Mouse (Mus musculus): ENCODE measurements around the gene Eif2b3. TPM values are rescaled to one million over a fixed set of nuclear protein-coding genes. Genes with fewer than 3 reads are reported as not detected.
A peak's percentile ranks its signal among the peaks of the same experiment; 100 is the strongest.

Eif2b3 gene
- polyA plus RNA-seq, 1 experiment from 2014 or later: 41.0 TPM

GRCm38 (mm10) chr4:117013596-117013995 lies 5.6 kb upstream of the Eif2b3 start:
- Histone ChIP-seq H3K4me2 (ENCODE audit: low read length) (no peak overlapping the region), H3K36me3 (ENCODE audit: insufficient read depth, low read length) (no peaks in the 10 kb centered on the region), H3K27me3 (ENCODE audit: insufficient read depth, low read length) (no peaks in the 10 kb centered on the region), H3K9ac (ENCODE audit: low read depth, low read length) (no peak overlapping the region), H3K9me3 (replicated peaks; ENCODE audit: low read length) (no peaks in the 10 kb centered on the region), H3K4me1 (replicated peaks; ENCODE audit: insufficient read depth, low read length) (no peaks in the 10 kb centered on the region), H3K27ac (no peak overlapping the region), H3K4me3 (replicated peaks; ENCODE audit: low read depth, low read length) (no peak overlapping the region)
- ATAC-seq (replicated peaks; ENCODE audit: low FRiP score, low read depth) (no peak), DNase-seq (ENCODE audit: low spot score) (no peak)
- WGBS: 88% methylated on average over 6 of the region's 6 CpGs
- no peak for TF ChIP-seq CTCF (IDR thresholded peaks at IDR 0.05; ENCODE audit: low read depth)

DNA sequence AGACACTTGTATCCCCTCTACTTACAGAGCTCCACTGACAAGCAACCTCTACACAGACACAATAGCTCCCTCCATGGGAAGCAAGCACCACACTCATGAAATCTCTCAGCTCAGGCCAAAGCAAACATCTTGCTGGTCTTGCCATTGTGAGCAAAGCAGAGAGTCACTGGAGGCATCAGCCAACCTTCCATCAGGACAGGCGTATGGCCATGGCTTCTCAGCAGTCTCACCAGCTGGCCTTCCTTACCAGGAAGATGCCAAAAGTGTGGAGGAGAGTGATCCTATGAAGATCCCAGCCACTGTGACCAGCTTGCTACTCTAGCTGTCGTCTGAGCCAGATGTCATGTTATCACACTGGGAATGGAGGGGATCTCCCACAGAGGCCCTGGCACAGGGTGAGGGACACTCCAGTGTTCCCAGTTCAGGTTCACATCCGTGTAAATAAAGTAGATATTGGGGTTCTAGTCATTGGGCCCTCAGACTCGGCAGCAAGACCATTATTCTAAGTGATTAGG lies 4.2 kb upstream of the Eif2b3 start:
- WGBS: 62% methylated on average over 4 of the region's 4 CpGs
- no peak for TF ChIP-seq CTCF (IDR thresholded peaks at IDR 0.05; ENCODE audit: low read depth)
- ATAC-seq (replicated peaks; ENCODE audit: low FRiP score, low read depth): no peak

GRCm38 (mm10) chr4:117017738-117018137 lies 1.5 kb upstream of the Eif2b3 start:
- ATAC-seq (replicated peaks; ENCODE audit: low FRiP score, low read depth) (no peak), DNase-seq (ENCODE audit: low spot score) (peak; percentile 35)
- H3K27me3 ChIP-seq (ENCODE audit: insufficient read depth, low read length): no peaks in the 10 kb centered on the region
- peaks cover 8% of the 10 kb centered on the region; the same call in 1 of the 2 replicates for H3K4me1 ChIP-seq (replicated peaks; ENCODE audit: insufficient read depth, low read length)
- 73% methylated on average over 2 of the region's 2 CpGs for whole genome bisulfite sequencing
- peak; percentile 15; the same call in 1 of the 2 replicates for TF ChIP-seq CTCF (IDR thresholded peaks at IDR 0.05; ENCODE audit: low read depth)
- H3K27ac ChIP-seq: no peak overlapping the region
- no peak overlapping the region for H3K4me2 ChIP-seq (ENCODE audit: low read length)
- H3K4me3 ChIP-seq (replicated peaks; ENCODE audit: low read depth, low read length): no peak overlapping the region
- no peaks in the 10 kb centered on the region for H3K9me3 ChIP-seq (replicated peaks; ENCODE audit: low read length)
- H3K9ac ChIP-seq (ENCODE audit: low read depth, low read length): no peak overlapping the region
- 0 out of 2 replicates have a peak, but pooled peaks cover 5% of the 10 kb centered on the region for H3K36me3 ChIP-seq (ENCODE audit: insufficient read depth, low read length)

More for the DNA sequence above, 4.2 kb upstream of the Eif2b3 start:
- H3K4me2 ChIP-seq (ENCODE audit: low read length): no peak overlapping the region
- H3K4me3 ChIP-seq (replicated peaks; ENCODE audit: low read depth, low read length): no peak overlapping the region
- no peak for DNase-seq (ENCODE audit: low spot score)
- no peaks in the 10 kb centered on the region for H3K27me3 ChIP-seq (ENCODE audit: insufficient read depth, low read length)
- no peaks in the 10 kb centered on the region for H3K36me3 ChIP-seq (ENCODE audit: insufficient read depth, low read length)
- no peak overlapping the region for H3K27ac ChIP-seq
- H3K4me1 ChIP-seq (replicated peaks; ENCODE audit: insufficient read depth, low read length): peaks cover under 1% of the 10 kb centered on the region; the same call in 1 of the 2 replicates
- H3K9me3 ChIP-seq (replicated peaks; ENCODE audit: low read length): no peaks in the 10 kb centered on the region
- H3K9ac ChIP-seq (ENCODE audit: low read depth, low read length): no peak overlapping the region

- no peak overlapping the region for H3K4me3 ChIP-seq (replicated peaks; ENCODE audit: low read depth, low read length)
- peaks cover 8% of the 10 kb centered on the region; the same call in 1 of the 2 replicates for H3K4me1 ChIP-seq (replicated peaks; ENCODE audit: insufficient read depth, low read length)
- no peaks in the 10 kb centered on the region for H3K9me3 ChIP-seq (replicated peaks; ENCODE audit: low read length)
- WGBS: 88% methylated on average over 7 of the region's 7 CpGs
- no peaks in the 10 kb centered on the region for H3K27me3 ChIP-seq (ENCODE audit: insufficient read depth, low read length)
- DNase-seq (ENCODE audit: low spot score) (no peak), ATAC-seq (replicated peaks; ENCODE audit: low FRiP score, low read depth) (no peak)
- H3K27ac ChIP-seq: no peak overlapping the region
- no peak overlapping the region for H3K9ac ChIP-seq (ENCODE audit: low read depth, low read length)
- H3K36me3 ChIP-seq (ENCODE audit: insufficient read depth, low read length): 0 out of 2 replicates have a peak, but pooled peaks cover 5% of the 10 kb centered on the region
- H3K4me2 ChIP-seq (ENCODE audit: low read length): no peak overlapping the region
- no peak for TF ChIP-seq CTCF (IDR thresholded peaks at IDR 0.05; ENCODE audit: low read depth)
Observed at GRCm38 (mm10) chr4:117018327-117018726, 875 bp upstream of the Eif2b3 start.

DNA sequence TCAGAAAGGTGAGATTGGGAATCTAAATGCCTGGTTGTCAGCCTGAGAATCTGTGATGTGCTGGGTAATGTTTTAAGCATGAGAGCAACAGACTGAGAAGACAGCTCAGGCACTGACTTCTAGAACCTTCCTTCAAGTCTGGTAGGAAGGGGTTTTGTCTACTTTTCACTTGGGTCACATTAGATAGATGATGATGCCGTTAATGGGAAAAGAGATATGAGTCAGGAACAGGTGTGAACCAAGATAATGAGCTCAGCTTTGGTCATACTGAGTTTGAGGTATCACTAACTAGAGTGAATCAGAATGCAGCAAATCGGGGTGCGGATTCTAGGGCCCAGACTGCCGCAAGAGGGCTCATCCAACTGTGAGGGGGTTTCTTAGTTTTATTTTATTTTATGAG lies 4.3 kb downstream of the Eif2b3 start:
- no peak overlapping the region for H3K27ac ChIP-seq

DNA sequence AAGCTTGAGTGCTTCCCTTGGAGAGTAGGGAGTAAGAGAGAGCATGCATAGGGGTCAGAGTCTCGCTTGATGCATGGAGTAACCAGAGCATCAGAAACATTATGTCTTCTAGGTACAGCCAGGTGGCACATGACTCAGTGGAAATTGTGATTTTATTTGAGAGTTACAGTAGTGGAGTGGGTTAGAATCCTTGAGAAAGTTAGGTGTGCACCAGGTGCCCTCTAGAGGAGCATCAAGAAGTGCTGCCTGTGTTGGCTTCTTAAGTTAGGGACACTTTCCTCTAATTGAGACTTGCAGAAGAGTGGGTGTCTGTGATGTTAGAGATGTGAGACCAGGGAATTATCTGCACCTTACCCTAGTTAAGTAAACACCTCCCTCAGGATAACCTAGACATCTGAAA lies 11.9 kb downstream of the Eif2b3 start:
- 88% methylated on average over 1 of the region's 1 CpGs for WGBS
- H3K4me3 ChIP-seq (replicated peaks; ENCODE audit: low read depth, low read length): no peak overlapping the region
- no peaks in the 10 kb centered on the region for H3K9me3 ChIP-seq (replicated peaks; ENCODE audit: low read length)
- peak; percentile 40; the same call in 1 of the 2 replicates for TF ChIP-seq CTCF (IDR thresholded peaks at IDR 0.05; ENCODE audit: low read depth)
- H3K27me3 ChIP-seq (ENCODE audit: insufficient read depth, low read length): no peaks in the 10 kb centered on the region
- DNase-seq (ENCODE audit: low spot score) (no peak), ATAC-seq (replicated peaks; ENCODE audit: low FRiP score, low read depth) (no peak)
- H3K36me3 ChIP-seq (ENCODE audit: insufficient read depth, low read length): 0 out of 2 replicates have a peak, but pooled peaks cover 3% of the 10 kb centered on the region
- no peaks in the 10 kb centered on the region for H3K4me1 ChIP-seq (replicated peaks; ENCODE audit: insufficient read depth, low read length)
- H3K4me2 ChIP-seq (ENCODE audit: low read length): no peak overlapping the region
- H3K27ac ChIP-seq: no peak overlapping the region
- H3K9ac ChIP-seq (ENCODE audit: low read depth, low read length): no peak overlapping the region

More for the DNA sequence above, 4.3 kb downstream of the Eif2b3 start:
- Histone ChIP-seq H3K27me3 (ENCODE audit: insufficient read depth, low read length) (no peaks in the 10 kb centered on the region), H3K4me3 (replicated peaks; ENCODE audit: low read depth, low read length) (no peak overlapping the region), H3K36me3 (ENCODE audit: insufficient read depth, low read length) (0 out of 2 replicates have a peak, but pooled peaks cover 9% of the 10 kb centered on the region), H3K4me1 (replicated peaks; ENCODE audit: insufficient read depth, low read length) (peaks cover 8% of the 10 kb centered on the region; the same call in 1 of the 2 replicates), H3K4me2 (ENCODE audit: low read length) (no peak overlapping the region), H3K9ac (ENCODE audit: low read depth, low read length) (no peak overlapping the region), H3K9me3 (replicated peaks; ENCODE audit: low read length) (no peaks in the 10 kb centered on the region)
- WGBS: 98% methylated on average over 4 of the region's 4 CpGs
- DNase-seq (ENCODE audit: low spot score): no peak
- no peak for ATAC-seq (replicated peaks; ENCODE audit: low FRiP score, low read depth)
- no peak for TF ChIP-seq CTCF (IDR thresholded peaks at IDR 0.05; ENCODE audit: low read depth)
